Mouse (Mus musculus): ENCODE results near the gene AC124502.3.
A peak's percentile ranks its signal among the peaks of the same experiment; 100 is the strongest.

GRCm38 (mm10) chr19:5068570-5069234 lies 30.0 kb downstream of the AC124502.3 start:
- TF ChIP-seq POLR2A (IDR thresholded peaks at IDR 0.05; ENCODE audit: borderline replicate concordance, extremely low read depth, insufficient read depth, insufficient read length, poor library complexity, severe bottlenecking) (no peak), CTCF (IDR thresholded peaks at IDR 0.05; ENCODE audit: borderline replicate concordance, extremely low read depth, insufficient read depth, insufficient read length) (peak; percentile 1; the same call in 1 of the 2 replicates)

Data from brain, embryonic 14.5 days (tissue).